Mouse (Mus musculus) retina, postnatal 1 day (tissue): ENCODE measurements around the gene Mrpl23.
A peak's percentile ranks its signal among the peaks of the same experiment; 100 is the strongest.

ENCODE experiments used
- DNase-seq: peaks from one replicate; pipeline ENCODE4 v3.0.0-alpha.2; 2012

Mrpl23 gene

GRCm38 (mm10) chr7:142523200-142523990 lies 9.1 kb upstream of the Mrpl23 start:
- no peak for DNase-seq

DNA sequence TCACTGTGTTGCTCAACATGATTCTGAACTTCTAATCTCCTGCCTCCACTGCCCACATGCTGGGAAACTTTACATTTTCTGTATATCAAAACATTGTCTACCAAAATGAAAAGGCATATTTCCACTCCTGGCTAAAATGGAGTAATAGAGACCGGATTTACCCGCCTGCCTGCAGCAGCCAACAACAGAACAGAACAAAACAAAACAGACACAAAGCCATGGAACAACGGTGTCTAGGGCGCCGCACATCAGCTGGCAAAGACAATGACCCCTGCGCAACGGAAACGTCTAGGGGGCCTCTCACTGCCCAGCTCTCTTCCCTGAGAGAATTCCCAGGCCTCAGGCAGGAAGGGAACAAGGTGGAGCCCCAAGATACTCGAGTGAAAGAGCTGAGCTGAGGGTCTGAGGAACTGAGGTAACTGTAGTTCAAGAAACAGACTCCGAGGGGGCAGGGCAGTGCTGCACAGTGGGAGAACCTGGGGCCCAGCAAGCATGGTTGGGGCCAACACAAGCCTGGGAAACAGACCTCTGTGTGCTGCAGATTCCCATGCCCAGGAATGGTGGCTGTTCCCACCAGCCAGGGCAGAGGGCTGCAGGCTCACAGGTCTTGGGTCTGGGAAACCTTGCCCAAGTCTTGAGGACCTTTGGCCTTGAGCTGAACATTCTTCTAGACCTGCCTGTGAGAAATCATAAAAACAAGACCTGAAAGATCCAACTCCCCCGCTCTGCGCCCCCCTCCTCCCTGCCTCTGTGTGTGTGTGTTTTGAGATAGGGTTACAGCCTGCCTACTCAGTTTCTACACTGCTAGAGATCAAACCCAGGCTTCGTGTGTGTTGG lies 6.9 kb upstream of the Mrpl23 start:
- peak; percentile 58 for DNase-seq

DNA sequence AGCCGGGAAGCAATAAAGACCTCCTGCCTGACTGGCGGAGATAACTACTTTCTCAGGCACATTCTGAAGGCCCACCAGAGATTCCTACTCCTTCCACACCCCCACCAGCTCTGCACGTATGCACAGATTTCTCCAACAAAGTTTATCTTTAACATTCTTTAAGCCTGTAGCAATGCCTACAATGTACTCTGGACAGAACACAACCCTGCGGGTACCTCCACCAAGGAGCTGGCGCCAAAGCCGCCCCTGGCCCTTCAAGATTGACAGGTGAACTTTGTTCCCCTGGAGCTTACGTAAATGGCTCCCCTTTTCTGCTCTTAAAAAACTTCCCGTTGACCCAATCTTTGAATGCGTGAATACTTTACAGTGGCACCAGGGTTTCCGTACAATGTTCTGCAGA lies 3.1 kb upstream of the Mrpl23 start:
- no peak for DNase-seq

DNA sequence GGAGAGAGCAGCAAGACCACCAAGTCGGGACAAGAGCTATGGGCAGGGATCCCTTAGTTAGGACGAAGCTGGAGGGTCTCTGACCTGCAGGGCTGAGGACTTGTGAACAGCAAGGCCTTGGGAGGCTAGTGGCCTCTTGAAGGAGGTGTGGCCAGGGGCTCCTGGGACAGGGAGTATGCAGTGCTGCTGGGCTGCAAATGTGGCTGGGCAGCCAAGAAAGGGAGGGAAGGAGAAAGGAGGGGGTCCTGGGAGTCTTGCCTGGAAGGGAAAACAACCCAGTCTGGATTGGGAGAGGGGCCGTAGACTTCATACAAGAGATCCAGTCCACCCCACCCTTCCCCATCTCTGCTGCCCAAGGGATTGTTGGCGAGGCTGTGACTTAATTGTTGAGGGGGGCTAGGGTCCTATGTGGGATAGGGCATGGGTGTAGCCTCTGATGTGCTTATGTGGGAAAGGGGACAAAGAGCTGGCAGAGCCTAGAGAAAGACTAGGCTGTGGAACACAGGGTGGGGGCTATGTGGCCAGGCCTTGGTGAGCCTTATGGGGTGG lies 439 bp upstream of the Mrpl23 start:
- no peak for DNase-seq

DNA sequence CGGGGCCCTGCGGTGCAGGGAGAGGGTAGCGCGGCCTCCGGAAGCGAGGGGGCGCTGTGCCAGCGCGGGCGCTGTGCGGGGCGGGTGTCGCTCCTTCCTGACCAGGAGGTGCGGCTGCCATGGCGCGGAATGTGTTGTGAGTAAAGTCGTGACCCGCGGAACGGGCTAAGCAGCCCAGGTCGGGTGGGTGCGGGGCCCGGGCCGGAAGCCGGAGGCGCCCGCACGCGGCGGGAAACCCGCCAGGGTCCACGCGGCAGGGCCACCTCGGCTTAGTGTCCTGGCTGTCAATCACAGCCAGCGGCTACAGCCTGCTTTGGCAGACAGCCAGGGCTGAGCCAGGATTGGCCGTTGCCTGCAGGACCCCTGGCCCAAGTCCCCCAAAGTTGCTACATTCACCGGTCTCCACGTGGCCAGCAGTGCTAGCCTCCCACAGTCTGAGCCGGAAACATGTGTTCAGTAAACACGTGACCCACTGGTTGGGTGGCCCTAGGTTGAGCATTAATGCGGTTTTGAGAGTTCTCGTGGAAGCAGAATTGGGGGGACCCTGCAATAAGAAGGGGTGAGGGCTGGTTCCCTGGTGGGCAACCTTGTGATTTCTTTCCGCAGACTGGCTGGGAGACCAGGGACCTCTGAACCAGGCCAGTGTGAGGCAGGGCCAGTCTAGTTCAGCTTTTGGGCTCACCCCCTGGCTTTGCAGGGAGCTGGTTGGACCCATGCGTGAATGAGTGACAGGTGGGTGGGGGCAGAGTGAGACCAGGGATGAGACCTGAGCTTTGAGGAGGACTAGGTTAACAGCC lies 771 bp downstream of the Mrpl23 start:
- peak; percentile 95 for DNase-seq

GRCm38 (mm10) chr7:142535116-142535515 lies 2.6 kb downstream of the Mrpl23 start:
- no peak for DNase-seq

DNA sequence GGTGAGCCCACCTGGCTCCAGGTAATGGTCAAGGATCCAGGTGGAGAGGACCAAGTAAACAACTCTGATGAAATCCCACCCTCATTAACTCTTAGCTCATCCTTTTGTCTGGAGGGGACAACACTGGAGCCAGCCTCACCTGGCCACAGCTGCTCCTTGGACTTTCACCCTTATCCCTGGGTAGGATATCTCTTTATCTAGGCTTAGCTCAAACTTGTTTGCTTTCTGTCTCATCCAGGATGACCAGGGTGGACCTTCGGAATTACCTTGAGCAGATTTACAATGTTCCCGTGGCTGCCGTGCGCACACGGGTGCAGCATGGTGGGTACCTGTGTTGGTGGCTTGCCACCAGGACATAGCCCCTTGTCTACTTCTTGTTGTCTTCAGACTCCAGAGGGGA lies 3.3 kb downstream of the Mrpl23 start:
- DNase-seq: no peak

DNA sequence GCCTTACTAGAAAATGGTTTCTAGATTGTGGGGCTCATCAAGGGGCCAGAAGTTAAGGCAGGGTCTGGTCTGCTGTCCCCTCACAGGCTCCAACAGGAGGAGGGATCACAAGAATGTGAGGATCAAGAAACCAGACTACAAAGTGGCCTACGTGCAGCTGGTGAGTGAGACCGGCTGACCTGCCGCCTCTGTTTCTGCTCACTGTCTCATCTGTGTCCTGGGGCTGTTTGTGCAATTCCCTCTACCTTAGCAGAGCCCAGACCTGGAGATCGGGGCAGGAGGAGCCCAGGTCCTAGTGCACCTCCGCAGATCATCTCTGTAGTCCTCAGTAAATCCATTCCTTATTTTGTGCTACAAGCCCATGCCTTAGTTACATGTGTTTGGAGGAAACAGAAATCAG lies 4.7 kb downstream of the Mrpl23 start:
- DNase-seq: no peak

DNA sequence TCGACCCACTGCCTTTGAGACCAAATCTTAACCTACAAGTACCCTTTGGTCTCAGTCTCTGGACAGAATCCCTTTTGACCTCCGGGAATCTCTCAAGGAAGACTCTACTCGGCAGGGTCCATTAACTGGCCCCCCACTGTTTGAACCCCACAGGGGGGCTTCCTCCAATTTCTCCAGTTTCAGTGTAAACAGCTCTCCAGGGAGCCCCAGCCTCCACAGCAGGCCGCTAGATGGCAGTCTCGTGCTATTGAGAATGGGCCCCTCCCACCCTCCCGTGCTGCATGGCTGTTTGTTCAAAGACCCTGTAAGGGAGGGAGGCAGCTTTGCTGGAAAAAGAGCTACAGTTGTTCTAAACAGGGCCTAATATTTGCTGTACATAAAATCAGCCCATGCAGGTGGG lies 5.4 kb downstream of the Mrpl23 start:
- peak; percentile 82 for DNase-seq

DNA sequence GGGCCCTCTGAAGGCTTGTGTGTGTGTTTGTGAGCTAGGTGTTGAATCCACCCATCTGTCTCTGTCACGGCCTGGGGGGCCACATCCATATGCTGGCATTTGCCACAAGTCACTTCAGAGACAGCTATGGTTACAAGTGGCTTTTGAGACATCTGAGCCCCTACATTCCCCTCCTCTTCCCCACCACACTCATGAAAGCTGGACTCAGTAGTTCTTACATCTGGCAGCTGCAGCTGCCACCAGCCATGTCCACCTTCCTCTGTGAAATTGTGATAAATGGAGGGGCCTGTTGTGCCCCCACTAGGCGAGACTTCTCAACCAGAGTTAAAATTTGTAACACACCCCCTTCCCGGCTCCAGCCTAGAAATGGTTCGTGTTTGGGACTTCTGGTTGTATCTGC lies 5.8 kb downstream of the Mrpl23 start:
- DNase-seq: no peak

DNA sequence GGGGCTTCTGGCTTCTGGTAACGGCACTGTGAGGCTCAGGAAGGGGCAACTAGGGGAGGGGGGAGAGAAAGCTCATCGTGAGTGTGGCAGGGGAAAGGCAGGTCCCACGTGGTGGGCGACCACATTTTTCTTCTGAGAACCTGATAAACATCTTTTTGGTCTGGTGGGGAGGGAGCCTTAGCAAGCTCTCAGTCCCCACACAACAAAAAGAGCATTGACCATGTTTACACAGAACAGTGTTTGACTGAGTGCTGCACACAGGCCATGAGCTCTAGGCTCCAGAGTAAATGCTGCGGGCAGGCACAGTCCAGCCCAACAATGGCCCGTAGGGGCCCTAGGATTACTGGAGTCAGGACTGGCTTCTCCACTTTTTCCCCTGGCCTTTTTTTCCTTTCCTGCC lies 6.3 kb downstream of the Mrpl23 start:
- DNase-seq: no peak

- DNase-seq: no peak
These were observed 7.3 kb downstream of the Mrpl23 start for GRCm38 (mm10) chr7:142539828-142540227.

GRCm38 (mm10) chr7:142542771-142543303 lies 10.4 kb downstream of the Mrpl23 start:
- DNase-seq: peak; percentile 38

DNA sequence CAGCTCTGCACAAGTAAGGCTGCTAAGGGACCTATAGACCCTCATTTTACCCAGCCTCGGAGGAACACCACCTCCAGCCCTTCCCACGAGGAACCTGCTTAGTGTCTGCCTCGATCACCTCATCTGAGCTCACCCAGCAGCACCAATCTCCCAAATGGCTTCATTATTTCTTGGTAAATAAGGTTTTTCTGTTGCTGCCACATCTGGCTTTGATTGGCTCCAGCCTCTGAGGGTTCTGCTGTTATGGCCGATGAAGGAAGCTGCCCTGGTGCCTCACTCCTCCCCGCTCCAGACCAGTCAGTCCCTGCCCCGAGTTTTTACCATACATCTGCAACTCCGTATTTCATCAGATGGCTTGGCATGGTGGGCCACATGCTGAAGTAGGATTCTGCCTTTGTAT lies 13.5 kb downstream of the Mrpl23 start:
- DNase-seq: no peak

DNA sequence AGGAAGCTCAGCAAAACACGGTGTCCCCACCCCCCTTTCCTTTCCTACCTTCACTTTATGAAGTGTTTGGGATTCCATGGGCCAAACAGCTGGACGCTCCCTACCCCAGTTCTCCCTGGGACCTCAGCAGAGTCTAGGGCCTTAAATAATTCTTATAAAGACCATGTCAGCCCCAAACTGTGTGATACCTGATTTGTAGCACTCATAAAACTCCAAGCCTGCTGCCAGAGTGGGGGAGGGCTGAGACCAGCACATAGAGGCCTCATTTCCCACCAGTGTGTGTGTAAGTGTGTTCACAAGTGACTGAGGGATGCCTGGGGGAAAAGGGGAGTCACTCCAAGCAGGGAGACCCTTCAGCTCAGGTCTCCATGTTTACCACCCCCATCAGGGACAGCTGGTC lies 15.4 kb downstream of the Mrpl23 start:
- DNase-seq: no peak

DNA sequence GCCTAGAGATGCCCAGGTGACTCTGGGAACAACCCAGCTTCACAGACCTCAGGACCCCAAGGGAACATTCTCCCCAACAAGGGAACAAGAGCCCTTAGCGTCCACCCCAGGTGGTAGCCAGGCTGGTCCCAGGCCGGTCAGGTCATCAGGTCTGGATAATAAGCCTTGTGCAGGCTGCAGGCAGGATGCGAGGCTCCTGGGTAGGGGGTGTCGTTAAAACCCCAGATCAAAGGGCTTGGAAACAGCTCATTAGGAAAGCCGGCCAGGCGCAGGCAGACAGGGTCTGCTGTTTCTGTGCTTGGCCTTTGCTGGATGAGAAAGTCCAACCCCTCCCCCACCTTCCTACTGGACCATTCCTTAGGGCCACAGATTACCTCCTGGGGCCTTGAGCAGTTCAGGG lies 16.2 kb downstream of the Mrpl23 start:
- peak; percentile 34 for DNase-seq

- no peak for DNase-seq
These were observed 17.7 kb downstream of the Mrpl23 start for GRCm38 (mm10) chr7:142549941-142550763.

DNA sequence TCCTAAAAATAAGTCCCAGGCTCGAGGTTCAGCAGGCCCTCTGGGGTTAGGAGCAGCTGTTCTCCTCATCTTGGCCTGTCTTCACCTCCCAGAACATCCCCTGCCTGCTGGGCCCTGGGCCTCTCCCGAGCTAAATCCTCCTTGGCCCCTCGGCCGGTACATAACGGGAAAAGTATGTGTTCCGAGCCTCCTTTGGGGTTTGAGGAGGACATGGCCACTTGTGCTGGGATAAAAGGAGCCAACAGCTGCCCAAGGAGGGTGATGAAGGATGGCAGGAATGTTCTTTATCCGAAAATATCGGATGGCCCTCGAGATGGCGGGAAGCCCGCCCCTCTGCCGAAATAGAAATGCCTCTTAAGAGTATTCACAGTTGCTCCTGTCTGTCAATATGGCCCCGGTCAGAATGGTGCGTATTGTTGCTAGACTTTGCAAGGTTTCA lies 18.5 kb downstream of the Mrpl23 start:
- no peak for DNase-seq

GRCm38 (mm10) chr7:142551691-142552090 lies 19.2 kb downstream of the Mrpl23 start:
- DNase-seq: no peak

DNA sequence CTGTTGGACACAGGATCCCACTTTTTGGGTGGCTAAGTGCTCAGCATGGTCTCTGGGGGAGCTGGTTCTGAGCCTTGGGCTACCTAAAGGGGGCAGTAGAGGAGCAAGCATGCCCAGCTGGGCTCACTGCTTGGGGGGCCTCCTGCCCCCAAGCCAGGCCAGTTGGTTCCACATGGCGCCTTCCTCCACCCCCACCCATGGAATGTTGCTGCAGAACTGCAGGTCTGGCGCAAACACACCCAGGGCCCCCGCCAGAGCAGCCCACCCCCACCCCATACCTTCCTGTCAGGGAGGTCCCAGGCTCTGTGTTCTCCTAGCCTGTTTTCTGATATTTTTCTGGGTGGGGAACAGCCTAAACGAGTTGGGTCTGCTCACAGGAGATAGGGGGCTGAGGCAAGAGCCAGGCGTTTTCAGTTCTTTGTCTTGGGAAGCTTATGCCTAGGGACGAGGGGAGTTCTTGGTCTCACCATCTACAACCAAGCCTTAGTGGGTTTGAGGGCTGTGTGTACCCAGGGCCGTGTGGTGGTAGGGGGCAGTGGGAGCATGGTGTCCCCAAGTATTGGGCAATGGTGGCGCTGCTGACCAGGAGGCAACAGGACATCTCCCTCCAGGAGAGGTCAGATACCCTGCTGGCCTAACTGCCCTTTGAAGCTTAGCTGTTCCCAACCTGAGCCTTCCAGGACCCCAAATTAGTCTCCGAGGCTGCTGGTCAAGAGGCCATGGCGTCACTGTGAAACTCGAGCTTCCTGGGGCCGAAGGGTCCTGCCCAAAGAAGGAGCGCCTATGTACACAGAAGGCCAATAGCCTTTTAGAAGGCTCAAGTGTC lies 20.3 kb downstream of the Mrpl23 start:
- no peak for DNase-seq
